Comparison of ENCODE assay signal across 13 mouse cellular contexts in genomic region chr5:123060706-123061401, GRCm38 (mm10). TPM values are rescaled to one million over a fixed set of nuclear protein-coding genes. Genes with fewer than 3 reads are reported as not detected.
DNase-seq lines count a peak whose midpoint lies in the region; ATAC-seq and TF ChIP-seq lines count a peak whose summit lies in the region.
"Had no signal": no experiment of that assay in that cellular context is flagged by ENCODE, and none has a peak within 500 bp of the region (broad histone marks: within the 10 kb centered on the region; RNA-seq: fewer than 3 reads in every experiment).

No protein-coding gene starts in this region.

- WGBS in kidney, adult 2 months = 40% methylated on average over 9 of the region's 9 CpGs
- 54% methylated on average over 9 of the region's 9 CpGs for WGBS in kidney, embryonic 16.5 days
- WGBS in heart, embryonic 15.5 days = 52% methylated on average over 9 of the region's 9 CpGs

- H3K9me3 ChIP-seq in kidney, embryonic 16.5 days (ENCODE audit: low read length) = no peaks in the 10 kb centered on the region
- no peaks in the 10 kb centered on the region for H3K9me3 ChIP-seq in heart, embryonic 15.5 days (replicated peaks)
- H3K9me3 ChIP-seq: kidney, embryonic 15.5 days had no signal

- H3K27ac ChIP-seq in kidney, adult 2 months (ENCODE audit: insufficient read depth, low read depth, low read length) = no peak overlapping the region
- no peak overlapping the region for H3K27ac ChIP-seq in kidney, embryonic 16.5 days (ENCODE audit: low read length)
- H3K27ac ChIP-seq in heart, embryonic 15.5 days = peak overlapping the region; percentile 86
- H3K27ac ChIP-seq: kidney, embryonic 15.5 days had no signal

- no peak for TF ChIP-seq POLR2A in kidney, adult 2 months (IDR thresholded peaks at IDR 0.05; ENCODE audit: low read depth, low read length)

- TF ChIP-seq CTCF in kidney, adult 2 months (conservative IDR thresholded peaks at IDR 0.05; ENCODE audit: insufficient read depth, insufficient read length, low read depth, low read length) = no peak
- peak; percentile 7 for TF ChIP-seq CTCF in Patski (IDR thresholded peaks at IDR 0.05)

- in situ Hi-C loops in Patski (cut with MboI; ENCODE audit: low pct_unique_long_range_greater_than_20kb) = loop anchor here (5.0 to 10.0 kb wide), 2 partner anchors 64 to 111 kb away; no protein-coding TSS in a partner anchor

- H3K36me3 ChIP-seq in kidney, adult 2 months (ENCODE audit: control insufficient read depth, insufficient read depth, low read length) = no peaks in the 10 kb centered on the region
- H3K36me3 ChIP-seq in kidney, embryonic 16.5 days (ENCODE audit: insufficient read depth, low read length) = no peaks in the 10 kb centered on the region
- no peaks in the 10 kb centered on the region for H3K36me3 ChIP-seq in heart, embryonic 15.5 days
- H3K36me3 ChIP-seq: kidney, embryonic 15.5 days had no signal

- ATAC-seq in kidney, embryonic 16.5 days (ENCODE audit: low FRiP score, low TSS enrichment) = no peak
- no peak for ATAC-seq in Patski
- ATAC-seq in heart, embryonic 15.5 days (replicated peaks; ENCODE audit: insufficient number of reproducible peaks, insufficient read depth, low FRiP score, low read depth) = no peak
- no peak for ATAC-seq in cerebellum, adult (ENCODE audit: insufficient number of reproducible peaks, low FRiP score, low TSS enrichment)
- ATAC-seq: forebrain, postnatal 0 days had no signal

- POLR2A ChIA-PET in Patski (lab: Charles Lee) = interaction anchor here (0.5 to 1.5 kb wide), 3 partner anchors 12 to 78 kb away, joined by 3 to 5 read pairs (median 4); no protein-coding TSS in a partner anchor

- peak; percentile 48 for DNase-seq in kidney, adult 2 months
- no peak for DNase-seq in Patski (ENCODE audit: low read depth, low spot score)
- peak; percentile 36 for DNase-seq in lung, postnatal 10 days
- no peak for DNase-seq in retina, embryonic 14.5 days (ENCODE audit: low spot score)
- no peak for DNase-seq in layer of hippocampus, adult 9-11 months
- DNase-seq: adrenal gland, postnatal 14 days; forebrain, postnatal 0 days; left cerebral cortex, postnatal 4 days; thymus, postnatal 14 days had no signal

- H3K4me1 ChIP-seq in kidney, adult 2 months (ENCODE audit: control insufficient read depth, insufficient read depth, low read length) = peaks cover 7% of the 10 kb centered on the region; the same call in 1 of the 2 replicates
- H3K4me1 ChIP-seq in kidney, embryonic 16.5 days (ENCODE audit: insufficient read depth, low read length) = peaks cover 13% of the 10 kb centered on the region
- H3K4me1 ChIP-seq in heart, embryonic 15.5 days (replicated peaks) = peaks cover 21% of the 10 kb centered on the region

- no peaks in the 10 kb centered on the region for H3K27me3 ChIP-seq in kidney, adult 2 months (replicated peaks; ENCODE audit: control insufficient read depth, insufficient read depth, low read length)
- H3K27me3 ChIP-seq in kidney, embryonic 16.5 days (ENCODE audit: insufficient read depth, low read length) = no peaks in the 10 kb centered on the region
- H3K27me3 ChIP-seq in Patski = no peaks in the 10 kb centered on the region
- no peaks in the 10 kb centered on the region for H3K27me3 ChIP-seq in heart, embryonic 15.5 days
- H3K27me3 ChIP-seq: kidney, embryonic 15.5 days had no signal

- H3K4me3 ChIP-seq in kidney, adult 2 months (ENCODE audit: insufficient read depth, low read depth, low read length) = no peak overlapping the region
- no peak overlapping the region for H3K4me3 ChIP-seq in kidney, embryonic 16.5 days (ENCODE audit: low read length)
- H3K4me3 ChIP-seq in heart, embryonic 15.5 days = peak overlapping the region; percentile 15
- H3K4me3 ChIP-seq: kidney, embryonic 15.5 days had no signal

- CTCF ChIA-PET in Patski (lab: Charles Lee) = interaction anchor here (1.0 to 3.2 kb wide), 8 partner anchors 51 to 249 kb away, joined by 3 to 15 read pairs (median 6); no protein-coding TSS in a partner anchor

- H3K9ac ChIP-seq in kidney, embryonic 16.5 days (replicated peaks; ENCODE audit: low read length) = no peak overlapping the region
- 0 out of 2 replicates have a peak overlapping the region, but pooled peaks have one; percentile 7 for H3K9ac ChIP-seq in heart, embryonic 15.5 days
- H3K9ac ChIP-seq: forebrain, postnatal 0 days; kidney, embryonic 15.5 days had no signal

- no peak overlapping the region for H3K4me2 ChIP-seq in kidney, embryonic 16.5 days (replicated peaks; ENCODE audit: low read depth, low read length)
- H3K4me2 ChIP-seq in heart, embryonic 15.5 days = peak overlapping the region; percentile 54

RNA-seq across cellular contexts. Expression of gene Tmem120b, which starts 7.4 kb away (rescaled TPM):
- 9.9 and 12.7 TPM in 2 replicates for polyA plus RNA-seq in kidney, adult 2 months (2012; rRNA removed)
- polyA plus RNA-seq in kidney, embryonic 16.5 days (2015; fragmentation: Nextera tagmentation; extraction: Ambion mirVana) = 16.8 and 20.0 TPM in 2 replicates
- polyA plus RNA-seq in Patski (2021) = 8.1 TPM
- 11.3 and 13.0 TPM in 2 replicates for polyA plus RNA-seq in heart, embryonic 15.5 days (2015; fragmentation: Nextera tagmentation; extraction: Ambion mirVana)

RNA-seq across cellular contexts. Expression of gene Morn3, which starts 14.0 kb away (rescaled TPM):
- polyA plus RNA-seq in kidney, adult 2 months (2012; rRNA removed) = 0.06 and 0.08 TPM in 2 replicates
- polyA plus RNA-seq in kidney, embryonic 16.5 days (2015; fragmentation: Nextera tagmentation; extraction: Ambion mirVana) = 0.56 TPM in 1 of 2 replicates, not detected in the other
- 0.32 TPM for polyA plus RNA-seq in Patski (2021)
- polyA plus RNA-seq in heart, embryonic 15.5 days (2015; fragmentation: Nextera tagmentation; extraction: Ambion mirVana) = not detected in 2 replicates

RNA-seq across cellular contexts. Expression of gene Orai1, which starts 46.0 kb away (rescaled TPM):
- polyA plus RNA-seq in kidney, adult 2 months (2012; rRNA removed) = 63.2 and 90.6 TPM in 2 replicates
- polyA plus RNA-seq in kidney, embryonic 16.5 days (2015; fragmentation: Nextera tagmentation; extraction: Ambion mirVana) = 17.5 and 22.1 TPM in 2 replicates
- polyA plus RNA-seq in Patski (2021) = 20.5 TPM
- polyA plus RNA-seq in heart, embryonic 15.5 days (2015; fragmentation: Nextera tagmentation; extraction: Ambion mirVana) = 17.3 and 19.0 TPM in 2 replicates

Comparison
In these comparisons a context has a peak if more than half of its experiments do, and no peak if none do; other contexts are left out.
1. DNase-seq: peak in kidney, adult 2 months (single experiment) and lung, postnatal 10 days (single experiment); none in Patski (single experiment), retina, embryonic 14.5 days (single experiment) and layer of hippocampus, adult 9-11 months (single experiment).